Mouse (Mus musculus): Measurements from ENCODE around the gene Gm3159.
"Not testable (repeated sequence)": the region's sequence is repeated elsewhere in the genome, so short reads cannot be mapped to it uniquely, and the experiment has no call there.

Gene Gm3159

GRCm38 (mm10) chr14:4397226-4397625, at the start of gene Gm3159:
Gene Gm3159 (plus strand): TSS chr14:4397526.
- not testable (repeated sequence) for DNase-seq

- not testable (repeated sequence) for DNase-seq
These were observed 28.3 kb upstream of the Gm3159 start for GRCm38 (mm10) chr14:4368991-4369390.

DNA sequence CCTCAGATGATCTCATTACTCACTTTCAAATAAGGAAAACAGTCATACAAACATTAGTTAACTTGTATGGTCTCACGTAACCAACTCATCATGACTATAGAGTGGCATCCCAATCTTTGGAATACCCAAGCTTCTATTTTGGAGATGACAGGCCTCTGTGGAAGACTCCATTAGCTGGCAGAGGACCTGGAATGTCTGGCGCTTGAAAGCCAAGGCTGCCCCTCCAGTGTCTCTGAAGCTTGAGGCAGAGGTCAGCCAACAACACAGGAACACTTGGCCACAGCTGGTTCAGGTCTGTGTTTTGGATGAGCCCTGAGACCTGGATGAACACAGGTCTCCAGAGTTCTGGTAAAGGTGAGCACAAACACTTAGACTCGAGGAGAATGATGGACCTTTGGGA, 27.6 kb upstream of the Gm3159 start:
- DNase-seq, result not testable (repeated sequence)

GRCm38 (mm10) chr14:4377871-4378270, 19.5 kb upstream of the Gm3159 start:
- not testable (repeated sequence) for DNase-seq

- DNase-seq, result not testable (repeated sequence)
These were observed 11.7 kb upstream of the Gm3159 start for GRCm38 (mm10) chr14:4385606-4386005.

DNA sequence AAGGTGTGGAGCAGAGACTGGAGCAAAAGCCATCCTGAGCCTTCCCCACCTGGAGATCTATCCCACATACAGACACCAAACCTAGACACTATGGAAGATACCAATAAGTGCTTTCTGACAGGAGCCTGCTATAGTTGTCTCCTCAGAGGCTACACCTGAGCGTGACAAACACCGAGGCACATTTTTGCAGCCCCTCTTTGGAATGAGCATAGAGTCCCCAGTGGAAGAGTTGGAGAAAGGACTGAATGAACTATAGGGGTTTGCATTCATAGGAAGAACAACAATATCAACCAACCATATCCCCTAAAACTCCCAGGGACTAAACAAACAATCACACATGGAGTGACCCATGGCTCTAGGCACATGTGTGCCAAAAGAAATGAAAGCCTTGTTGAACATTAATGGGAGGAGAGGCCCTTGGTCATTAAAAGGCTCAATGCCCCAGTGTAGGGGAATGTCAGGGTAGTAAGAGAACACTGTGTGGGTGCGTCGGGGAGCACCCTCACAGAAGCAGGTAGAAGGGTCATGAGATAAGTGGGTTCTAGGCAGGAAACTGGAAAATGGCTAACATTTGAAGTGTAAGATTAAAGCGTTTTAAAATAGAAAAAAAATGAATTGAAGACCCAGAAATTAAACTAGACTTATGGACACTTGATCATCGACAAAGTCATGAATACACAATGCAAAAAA, 4.3 kb upstream of the Gm3159 start:
- not testable (repeated sequence) for DNase-seq

DNA sequence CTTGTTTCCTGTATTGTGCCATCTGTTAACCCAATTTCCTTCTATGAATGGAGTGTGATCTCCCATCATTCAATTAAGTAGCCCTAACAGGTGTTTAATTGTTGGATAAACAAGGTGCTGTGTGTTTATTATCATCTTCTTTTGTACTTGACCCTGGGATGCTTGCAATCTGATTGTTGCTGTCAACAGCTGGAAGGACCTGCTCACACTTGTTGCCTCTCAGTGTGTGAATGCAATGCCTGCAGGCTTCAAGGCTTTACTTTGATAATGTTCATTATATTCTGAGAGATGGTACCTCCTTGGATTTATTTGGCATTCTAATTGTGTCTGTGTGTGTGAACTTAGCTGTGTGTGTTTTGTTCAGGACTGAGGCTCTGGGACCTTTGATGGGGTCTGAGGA, 1.3 kb downstream of the Gm3159 start:
- not testable (repeated sequence) for DNase-seq

- DNase-seq, result not testable (repeated sequence)
These were observed 2.9 kb downstream of the Gm3159 start for GRCm38 (mm10) chr14:4400115-4400789.

- not testable (repeated sequence) for DNase-seq
These were observed 3.9 kb downstream of the Gm3159 start for GRCm38 (mm10) chr14:4401245-4401644.

DNA sequence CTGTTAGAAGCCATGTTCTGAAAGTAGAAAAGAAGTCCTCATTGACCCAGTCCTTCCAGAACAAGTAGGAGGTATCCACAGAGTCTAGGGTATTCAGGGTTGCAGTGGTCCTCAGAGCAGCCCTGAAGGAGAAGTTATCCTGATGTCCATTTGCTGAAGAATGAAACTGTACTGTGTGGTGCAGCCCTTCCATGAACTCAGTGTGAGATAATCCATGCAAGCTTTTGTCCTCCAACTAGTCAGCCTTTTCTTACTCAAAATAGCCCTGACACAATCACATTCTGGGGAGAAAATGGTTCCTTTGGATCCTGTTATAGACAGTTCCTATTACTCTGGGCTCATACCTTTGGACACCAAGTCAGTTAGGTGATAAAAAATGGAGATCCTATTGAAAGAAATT, 6.5 kb downstream of the Gm3159 start:
- not testable (repeated sequence) for DNase-seq

DNA sequence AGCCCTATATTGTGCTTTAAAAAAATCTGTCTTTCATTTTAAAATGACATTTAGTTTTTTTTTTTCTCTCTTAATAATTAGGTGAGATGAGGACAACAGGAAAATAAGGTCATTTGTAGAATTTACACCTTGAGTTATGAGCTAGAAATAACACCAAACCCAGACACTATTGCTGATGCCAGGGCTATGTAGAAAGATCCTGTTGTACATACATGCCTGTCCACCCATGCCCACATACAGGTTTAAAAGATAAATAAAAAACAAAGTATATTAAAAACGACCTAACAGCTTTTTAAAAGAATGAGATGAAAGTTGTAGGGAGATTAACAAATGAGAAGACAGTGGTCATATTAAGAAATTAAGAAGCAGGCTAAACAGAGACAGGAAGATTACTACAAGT, 12.6 kb downstream of the Gm3159 start:
- not testable (repeated sequence) for DNase-seq

GRCm38 (mm10) chr14:4414965-4415835, 17.9 kb downstream of the Gm3159 start, which contains the start of gene Gm3164:
Gene Gm3164 (plus strand): TSS chr14:4415448.
- peak; percentile 44 for DNase-seq

DNA sequence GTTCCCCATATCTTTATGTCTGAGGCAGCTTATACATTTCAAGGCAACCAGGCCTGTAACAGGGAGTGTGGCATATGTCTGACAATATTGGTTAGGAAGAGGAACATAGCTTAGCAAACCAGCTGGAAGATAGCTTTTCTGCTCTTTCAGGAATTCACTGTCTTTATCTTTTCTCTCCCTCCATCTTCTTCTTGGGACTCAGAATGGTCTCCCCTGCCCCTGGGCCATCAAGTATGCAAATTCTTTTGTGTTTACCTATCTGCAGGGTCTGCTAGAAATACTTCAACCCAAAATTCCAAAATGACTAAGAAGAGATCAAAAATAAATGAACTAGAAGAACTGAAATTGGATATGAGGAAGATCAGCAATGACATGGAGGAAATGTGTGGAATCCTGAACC, 33.4 kb downstream of the Gm3159 start, which contains the start of gene Gm3173:
Gm3173 (plus strand) TSS at position 301 of the 400 bp plus-strand sequence.
- DNase-seq, result not testable (repeated sequence)

Measured in layer of hippocampus, adult 9-11 months (tissue).